Mouse (Mus musculus): Measurements from ENCODE around the gene Col4a1. TPM values are rescaled to one million over a fixed set of nuclear protein-coding genes. Genes with fewer than 3 reads are reported as not detected.

The Col4a1 gene
- 93.3 and 94.0 TPM in 2 replicates for polyA plus RNA-seq (2015; fragmentation: Nextera tagmentation; extraction: Ambion mirVana)

DNA sequence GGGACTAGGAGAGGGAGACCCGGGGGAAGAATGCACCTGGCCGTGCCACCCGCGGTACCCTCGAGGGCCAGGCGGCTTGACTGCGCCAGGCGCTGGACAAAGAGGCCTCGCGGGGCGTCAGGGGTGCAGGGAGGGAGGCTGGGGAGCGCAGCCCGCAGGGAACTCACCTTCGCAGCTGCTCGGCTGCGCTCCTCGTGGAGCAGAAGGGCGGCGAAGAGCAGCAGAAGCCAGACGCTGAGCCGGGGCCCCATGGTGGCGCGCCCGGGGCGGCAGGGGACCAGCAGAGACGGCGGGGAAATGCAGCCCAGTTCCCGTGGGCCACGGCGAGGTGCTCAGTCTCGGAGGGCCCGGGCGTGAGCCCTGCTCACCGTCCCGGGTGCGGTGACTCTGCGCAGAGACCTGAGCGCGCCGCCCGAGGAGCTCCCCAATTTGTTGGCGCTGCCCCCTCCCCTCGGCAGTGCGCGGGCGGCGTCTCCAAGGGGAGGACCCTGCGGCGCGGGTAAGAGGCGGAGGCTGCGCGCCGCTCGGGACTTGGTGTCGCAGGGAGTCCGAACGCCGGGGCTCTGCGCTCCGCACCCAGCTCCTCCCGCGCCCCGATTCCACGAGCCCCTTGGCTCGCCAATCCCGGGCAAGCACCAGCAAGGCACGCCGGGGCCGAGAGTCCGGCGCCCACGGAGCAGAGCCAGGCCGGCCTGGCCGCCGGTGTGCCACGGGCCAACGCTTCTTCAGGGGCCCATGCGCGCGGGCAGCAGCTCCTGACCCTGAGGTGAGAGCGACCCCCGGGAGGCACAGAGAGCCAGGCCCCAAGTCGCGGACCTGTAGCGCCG lies at the start of gene Col4a1, which contains the start of gene Col4a2:
Gene Col4a1 (minus strand): TSS at position 478 of the 827 bp plus-strand sequence.
Gene Col4a2 (plus strand): TSS at position 457 of the 827 bp plus-strand sequence.
- Histone ChIP-seq H3K9ac (peak within 1 kb of the TSS; percentile 78), H3K9me3 (no peaks in the 10 kb centered on the region), H3K27me3 (peaks cover 91% of the 10 kb centered on the region), H3K27ac (peak within 1 kb of the TSS; percentile 70), H3K36me3 (no peaks in the 10 kb centered on the region), H3K4me2 (peak within 1 kb of the TSS; percentile 93), H3K4me1 (replicated peaks) (peaks cover 34% of the 10 kb centered on the region), H3K4me3 (peak within 1 kb of the TSS; percentile 59)
- WGBS = under 1% methylated on average over 80 of the region's 87 CpGs
- ATAC-seq (ENCODE audit: low FRiP score) = peak; percentile 48

DNA sequence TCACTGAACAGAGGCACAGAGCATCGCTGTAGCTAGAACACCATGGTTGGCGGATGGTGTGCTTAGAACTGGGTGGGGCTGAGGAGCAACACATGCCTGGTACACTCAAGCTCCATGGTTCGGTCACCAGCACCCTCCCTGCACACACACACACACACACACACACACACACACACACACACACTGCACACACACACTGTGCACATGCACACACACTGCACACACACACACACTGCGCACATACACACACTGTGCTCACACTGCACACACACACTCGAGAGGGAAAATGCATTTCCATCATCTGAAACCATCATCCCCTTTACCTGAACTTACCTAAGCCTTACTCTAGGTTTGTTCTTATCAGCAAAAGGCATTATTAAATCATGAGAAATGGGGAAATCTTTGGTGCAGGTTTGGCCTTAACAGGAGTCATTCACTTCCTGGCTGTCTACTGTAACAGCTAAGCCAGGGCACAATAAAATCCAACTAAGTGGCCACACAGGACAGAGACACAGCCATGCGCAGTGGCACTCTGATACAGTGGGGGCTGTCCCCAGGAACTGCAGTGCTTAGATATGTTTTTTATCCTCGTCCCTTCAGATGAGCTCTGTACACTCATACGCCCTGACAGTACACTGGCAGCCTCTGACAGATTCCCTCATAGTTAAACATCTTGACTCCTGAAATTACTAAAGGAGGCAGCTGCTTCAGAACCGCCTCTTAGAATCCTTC lies 49.1 kb upstream of the Col4a1 start:
- ATAC-seq (ENCODE audit: low FRiP score) = no peak
- no peak overlapping the region for H3K9ac ChIP-seq
- H3K9me3 ChIP-seq = no peaks in the 10 kb centered on the region
- H3K4me2 ChIP-seq = no peak overlapping the region
- 65% methylated on average over 9 of the region's 9 CpGs for WGBS
- H3K27ac ChIP-seq = peak overlapping the region; percentile 45; the same call in 1 of the 2 replicates
- H3K36me3 ChIP-seq = no peaks in the 10 kb centered on the region
- H3K4me3 ChIP-seq = no peak overlapping the region
- H3K4me1 ChIP-seq (replicated peaks) = peaks cover 35% of the 10 kb centered on the region
- H3K27me3 ChIP-seq = no peaks in the 10 kb centered on the region; the same call in 1 of the 2 replicates

DNA sequence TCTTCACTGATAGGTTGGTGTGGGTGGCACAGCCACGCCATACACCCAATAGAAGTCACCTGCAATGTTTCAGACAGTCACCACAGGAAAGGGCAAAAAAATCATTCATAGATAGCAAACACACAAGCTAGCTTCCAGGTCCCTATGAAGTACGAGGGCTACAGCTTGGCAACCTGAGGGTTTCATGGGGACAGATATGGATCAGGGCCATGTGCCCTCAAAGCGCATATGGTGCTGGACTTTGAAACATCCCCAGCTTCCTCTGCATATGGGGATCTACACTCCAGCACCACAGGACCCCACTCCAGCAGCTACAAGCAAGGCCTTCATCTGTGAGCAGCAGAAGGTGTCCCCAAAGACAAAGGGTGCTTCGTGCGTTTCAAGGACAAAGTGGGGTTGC lies 47.2 kb upstream of the Col4a1 start:
- no peak overlapping the region for H3K27ac ChIP-seq
- H3K36me3 ChIP-seq = no peaks in the 10 kb centered on the region
- no peak overlapping the region for H3K4me3 ChIP-seq
- ATAC-seq (ENCODE audit: low FRiP score) = no peak
- no peaks in the 10 kb centered on the region; the same call in 1 of the 2 replicates for H3K27me3 ChIP-seq
- no peaks in the 10 kb centered on the region for H3K9me3 ChIP-seq
- WGBS = 83% methylated on average over 5 of the region's 5 CpGs
- H3K4me1 ChIP-seq (replicated peaks) = peaks cover 35% of the 10 kb centered on the region
- no peak overlapping the region for H3K9ac ChIP-seq
- H3K4me2 ChIP-seq = no peak overlapping the region

DNA sequence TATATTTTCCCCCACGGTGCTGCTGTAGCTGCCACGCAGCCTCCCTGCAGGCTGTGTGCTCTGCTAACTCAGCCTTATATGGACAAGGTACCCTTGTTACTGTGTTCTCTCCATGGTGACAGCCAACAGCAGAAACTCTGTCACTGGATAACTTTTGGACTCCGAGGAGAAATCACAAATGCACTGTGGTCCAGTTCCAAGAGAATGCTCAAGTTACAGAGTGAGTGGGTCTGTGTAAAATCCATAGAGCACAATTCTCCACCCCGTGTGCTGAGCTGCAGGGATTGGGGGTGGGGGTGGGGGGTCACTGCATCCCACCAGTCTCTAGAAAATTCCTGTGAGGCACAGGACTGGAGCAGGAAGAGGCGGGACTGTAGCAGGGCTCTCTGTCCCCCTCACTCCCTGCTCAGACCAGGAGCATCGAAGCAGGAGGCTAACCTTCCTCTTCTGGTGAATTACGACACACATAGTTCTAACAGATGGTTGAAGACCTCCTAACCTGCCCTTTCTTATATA lies 45.4 kb upstream of the Col4a1 start:
- Histone ChIP-seq H3K9ac (no peak overlapping the region), H3K27me3 (no peaks in the 10 kb centered on the region; the same call in 1 of the 2 replicates), H3K36me3 (no peaks in the 10 kb centered on the region), H3K27ac (no peak overlapping the region), H3K4me3 (no peak overlapping the region), H3K9me3 (no peaks in the 10 kb centered on the region), H3K4me2 (no peak overlapping the region), H3K4me1 (replicated peaks) (peaks cover 24% of the 10 kb centered on the region)
- no peak for ATAC-seq (ENCODE audit: low FRiP score)
- WGBS = 63% methylated on average over 7 of the region's 7 CpGs

DNA sequence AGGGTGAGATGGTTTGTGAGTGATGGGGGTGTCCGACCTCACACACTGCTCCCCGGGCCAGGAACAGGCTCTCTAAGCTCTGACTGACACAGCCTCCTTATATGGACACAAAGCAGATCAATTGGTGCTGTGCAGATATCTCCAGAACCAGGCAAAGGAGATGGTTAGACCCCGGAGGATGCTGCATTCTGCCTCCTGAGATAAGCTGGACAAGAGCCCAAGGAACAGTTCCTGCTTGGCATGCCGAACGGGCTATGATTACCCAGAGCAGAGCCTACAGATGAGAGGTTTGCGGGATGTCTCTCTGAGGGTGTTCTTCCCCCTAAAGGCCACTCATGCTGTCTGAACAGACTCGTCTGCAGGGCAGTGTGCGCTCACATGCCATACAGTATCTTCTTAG lies 44.1 kb upstream of the Col4a1 start:
- Histone ChIP-seq H3K4me1 (replicated peaks) (peaks cover 12% of the 10 kb centered on the region), H3K9me3 (no peaks in the 10 kb centered on the region), H3K27ac (no peak overlapping the region), H3K4me3 (no peak overlapping the region), H3K36me3 (no peaks in the 10 kb centered on the region), H3K9ac (no peak overlapping the region), H3K4me2 (no peak overlapping the region), H3K27me3 (no peaks in the 10 kb centered on the region; the same call in 1 of the 2 replicates)
- no peak for ATAC-seq (ENCODE audit: low FRiP score)
- 84% methylated on average over 8 of the region's 8 CpGs for WGBS

DNA sequence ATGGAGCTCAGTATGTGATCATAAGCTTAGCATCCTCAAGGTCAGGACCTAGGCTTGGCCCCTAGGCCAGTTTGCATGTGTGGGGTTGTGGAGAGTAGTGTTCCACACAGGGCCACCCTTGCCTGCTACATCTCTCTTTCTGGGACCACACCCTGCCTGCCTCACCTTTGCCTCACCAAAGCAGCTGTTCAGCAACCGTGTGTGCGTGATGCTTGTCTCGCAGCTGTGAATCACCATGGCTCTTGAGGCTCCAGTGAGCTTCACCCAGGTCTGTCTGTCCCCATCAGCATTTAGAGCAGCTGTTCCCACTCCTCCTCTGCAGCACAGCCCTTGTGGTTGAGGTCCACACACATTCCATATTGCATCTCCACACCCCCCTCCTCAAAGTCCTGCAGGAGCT lies 43.3 kb upstream of the Col4a1 start:
- Histone ChIP-seq H3K27ac (no peak overlapping the region), H3K4me1 (replicated peaks) (peaks cover 8% of the 10 kb centered on the region), H3K27me3 (no peaks in the 10 kb centered on the region; the same call in 1 of the 2 replicates), H3K9me3 (no peaks in the 10 kb centered on the region), H3K36me3 (no peaks in the 10 kb centered on the region), H3K4me2 (no peak overlapping the region), H3K9ac (no peak overlapping the region), H3K4me3 (no peak overlapping the region)
- no peak for ATAC-seq (ENCODE audit: low FRiP score)
- WGBS = 93% methylated on average over 3 of the region's 3 CpGs

DNA sequence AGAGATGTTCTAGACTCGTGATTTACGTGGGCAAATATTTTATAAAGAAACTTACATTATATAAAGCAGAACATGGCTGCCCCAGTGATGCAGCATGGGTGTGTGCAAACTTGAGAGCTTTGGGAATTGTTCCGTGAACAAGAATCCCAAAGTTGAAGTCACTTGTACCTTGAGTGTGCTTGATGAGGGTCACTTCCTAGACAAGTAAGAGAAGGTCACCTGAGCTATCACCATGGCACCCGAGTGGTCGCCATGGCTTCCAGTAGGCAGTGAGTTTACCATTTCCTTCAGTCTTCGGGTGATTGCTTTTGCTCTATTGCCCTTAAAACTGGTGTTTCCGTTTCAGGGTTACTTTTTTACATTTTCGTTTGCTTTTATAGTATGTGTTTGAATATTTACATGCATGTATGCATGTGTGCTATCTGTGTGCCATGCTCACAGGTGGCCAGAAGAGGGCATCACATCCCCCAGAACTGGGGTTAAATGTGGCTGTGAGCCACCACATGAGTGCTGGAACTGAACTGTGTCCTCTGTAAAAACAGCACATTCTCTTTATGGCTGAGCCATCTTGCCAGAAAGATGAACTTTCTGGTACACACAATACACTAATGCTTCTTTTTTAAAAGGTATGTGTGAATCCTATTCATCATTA lies 42.3 kb upstream of the Col4a1 start:
- no peak overlapping the region for H3K4me2 ChIP-seq
- no peak for ATAC-seq (ENCODE audit: low FRiP score)
- WGBS = 95% methylated on average over 8 of the region's 8 CpGs
- no peak overlapping the region for H3K27ac ChIP-seq
- H3K4me3 ChIP-seq = no peak overlapping the region
- H3K9me3 ChIP-seq = no peaks in the 10 kb centered on the region
- H3K4me1 ChIP-seq (replicated peaks) = peaks cover 4% of the 10 kb centered on the region
- H3K9ac ChIP-seq = no peak overlapping the region
- H3K27me3 ChIP-seq = no peaks in the 10 kb centered on the region
- H3K36me3 ChIP-seq = no peaks in the 10 kb centered on the region

DNA sequence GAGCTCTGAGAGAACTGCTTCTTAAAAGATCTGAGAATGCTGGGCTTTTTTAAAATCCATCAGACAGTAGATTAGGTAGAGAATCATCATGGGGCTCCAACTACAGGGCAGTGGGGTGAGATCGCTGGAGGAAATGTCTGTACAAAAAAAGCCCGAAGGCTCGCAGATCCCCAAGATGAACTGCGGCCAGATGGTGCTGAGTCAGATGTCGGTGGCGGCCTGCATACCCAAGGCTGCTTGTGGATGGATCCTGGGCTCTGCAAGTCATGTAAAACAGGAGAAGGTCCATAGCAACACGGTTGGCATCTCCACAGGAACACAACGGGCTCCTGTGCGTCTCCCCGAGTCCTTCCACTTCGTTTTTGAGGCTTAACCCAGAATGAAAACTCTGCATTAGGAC lies 39.9 kb upstream of the Col4a1 start:
- ATAC-seq (ENCODE audit: low FRiP score) = no peak
- Histone ChIP-seq H3K4me2 (no peak overlapping the region), H3K36me3 (no peaks in the 10 kb centered on the region), H3K9ac (no peak overlapping the region), H3K27ac (no peak overlapping the region), H3K9me3 (no peaks in the 10 kb centered on the region), H3K27me3 (no peaks in the 10 kb centered on the region), H3K4me3 (no peak overlapping the region), H3K4me1 (replicated peaks) (no peaks in the 10 kb centered on the region)
- 79% methylated on average over 11 of the region's 11 CpGs for WGBS

DNA sequence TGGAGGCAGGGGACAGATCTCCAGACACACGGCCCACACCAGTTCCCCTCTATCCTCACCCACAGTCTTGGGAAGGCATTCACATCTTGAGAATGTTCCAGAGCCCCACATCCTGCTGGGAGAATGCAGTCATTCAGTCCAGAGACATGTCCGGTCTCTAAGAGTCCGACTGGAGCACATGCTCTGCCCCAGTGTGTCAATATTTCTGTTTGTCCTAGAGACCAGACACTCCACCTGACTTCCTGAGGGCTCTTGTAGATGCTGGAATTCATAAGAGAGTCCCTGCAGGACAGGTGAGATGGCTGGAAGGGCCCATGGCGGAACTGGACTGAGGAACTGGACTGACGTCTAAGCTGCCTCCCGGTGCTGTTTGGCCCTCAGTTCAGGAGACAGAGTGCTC lies 38.7 kb upstream of the Col4a1 start:
- WGBS = 87% methylated on average over 6 of the region's 6 CpGs
- no peaks in the 10 kb centered on the region for H3K9me3 ChIP-seq
- no peaks in the 10 kb centered on the region for H3K4me1 ChIP-seq (replicated peaks)
- H3K27ac ChIP-seq = no peak overlapping the region
- H3K27me3 ChIP-seq = no peaks in the 10 kb centered on the region
- no peak for ATAC-seq (ENCODE audit: low FRiP score)
- no peak overlapping the region for H3K9ac ChIP-seq
- H3K36me3 ChIP-seq = no peaks in the 10 kb centered on the region
- H3K4me3 ChIP-seq = no peak overlapping the region
- H3K4me2 ChIP-seq = no peak overlapping the region

DNA sequence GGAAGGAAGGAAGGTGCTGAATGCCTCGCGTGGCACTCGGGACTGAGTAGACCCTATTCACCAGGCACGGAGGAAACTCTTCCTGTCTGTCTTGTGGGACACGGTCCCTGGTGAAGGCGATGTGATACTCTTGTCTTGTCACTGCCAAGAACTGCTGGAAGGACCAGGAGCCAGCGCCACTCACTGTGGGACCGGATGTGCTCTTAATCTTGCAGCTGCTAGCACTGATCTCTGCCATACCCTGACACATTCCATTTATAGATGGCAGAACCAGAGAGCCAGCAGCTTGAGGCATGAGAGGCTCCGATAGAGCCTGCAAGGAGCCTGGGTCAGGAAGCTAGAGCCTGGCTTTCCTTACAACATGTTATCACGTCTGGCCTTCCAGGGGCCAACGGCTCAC lies 36.0 kb upstream of the Col4a1 start:
- Histone ChIP-seq H3K4me1 (replicated peaks) (no peaks in the 10 kb centered on the region), H3K4me3 (no peak overlapping the region), H3K9ac (no peak overlapping the region), H3K27ac (no peak overlapping the region), H3K27me3 (no peaks in the 10 kb centered on the region), H3K4me2 (no peak overlapping the region), H3K9me3 (no peaks in the 10 kb centered on the region), H3K36me3 (no peaks in the 10 kb centered on the region)
- ATAC-seq (ENCODE audit: low FRiP score) = no peak
- 92% methylated on average over 11 of the region's 11 CpGs for WGBS

DNA sequence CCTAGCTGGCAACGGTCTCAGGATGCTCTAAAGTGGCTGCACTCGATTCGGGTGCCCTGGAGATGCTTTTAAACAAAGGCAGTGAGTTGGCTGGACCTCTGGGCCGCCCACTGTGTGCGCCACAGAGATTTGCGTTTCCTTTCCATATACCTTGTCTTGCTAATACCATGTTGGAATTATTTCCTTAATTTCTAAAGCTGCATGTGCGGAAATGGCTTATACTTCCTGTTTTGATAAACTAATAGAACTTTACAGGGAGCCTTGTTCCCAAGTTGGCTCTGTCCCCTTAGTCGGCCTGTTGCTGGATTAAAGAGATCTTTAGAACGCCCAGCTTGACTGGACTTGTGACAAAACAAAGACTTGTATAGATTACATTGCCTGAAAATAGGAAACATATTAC lies 35.1 kb upstream of the Col4a1 start:
- no peaks in the 10 kb centered on the region for H3K4me1 ChIP-seq (replicated peaks)
- H3K9ac ChIP-seq = no peak overlapping the region
- H3K27me3 ChIP-seq = no peaks in the 10 kb centered on the region
- H3K27ac ChIP-seq = no peak overlapping the region
- H3K9me3 ChIP-seq = no peaks in the 10 kb centered on the region
- no peak for ATAC-seq (ENCODE audit: low FRiP score)
- 86% methylated on average over 9 of the region's 9 CpGs for WGBS
- H3K4me3 ChIP-seq = no peak overlapping the region
- H3K36me3 ChIP-seq = no peaks in the 10 kb centered on the region
- H3K4me2 ChIP-seq = no peak overlapping the region

DNA sequence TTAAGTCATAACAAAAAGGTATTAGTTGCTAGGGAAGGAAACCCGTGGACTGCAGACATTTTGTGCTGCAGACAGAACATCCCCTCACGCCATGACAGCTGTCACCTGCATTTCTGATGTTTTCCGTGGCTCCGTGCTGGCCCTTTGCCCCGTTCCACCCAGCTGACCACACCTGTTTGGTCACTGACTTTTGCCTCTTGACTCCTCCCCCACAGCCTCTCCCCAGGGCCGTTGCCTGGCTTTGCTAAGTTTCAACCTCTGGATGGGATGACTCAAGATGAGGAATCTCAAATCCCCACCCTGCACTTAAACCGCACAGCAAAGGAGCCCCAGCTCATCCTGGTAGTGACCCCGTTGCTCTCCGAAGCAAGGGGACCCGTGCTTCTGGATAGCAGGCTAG lies 33.6 kb upstream of the Col4a1 start:
- Histone ChIP-seq H3K27me3 (no peaks in the 10 kb centered on the region), H3K36me3 (no peaks in the 10 kb centered on the region), H3K9me3 (no peaks in the 10 kb centered on the region), H3K4me2 (no peak overlapping the region), H3K9ac (no peak overlapping the region), H3K4me1 (replicated peaks) (no peaks in the 10 kb centered on the region), H3K27ac (no peak overlapping the region), H3K4me3 (no peak overlapping the region)
- no peak for ATAC-seq (ENCODE audit: low FRiP score)
- 93% methylated on average over 10 of the region's 10 CpGs for WGBS
